Mouse (Mus musculus) MEL (cell line): ENCODE measurements around the gene Limd2. TPM values are rescaled to one million over a fixed set of nuclear protein-coding genes. Genes with fewer than 3 reads are reported as not detected.

Experiments
- DNase-seq: peaks from one replicate; pipeline ENCODE4 v3.0.0; 2011; ENCODE audit warnings: low read depth, low spot score
- H3K27ac ChIP-seq: 2 replicates; pipeline ENCODE4 v1.5.1; 2012; ENCODE audit warnings: low read depth, mild to moderate bottlenecking, control low read depth, low read length, moderate library complexity; ENCODE audit not compliant: control insufficient read depth
- H3K27me3 ChIP-seq, 2 experiments: fragments of 150-350 bp in 1 of 2; sonication (generic) in 1 of 2; 2 replicates each; pipeline ENCODE4 v1.6.1; 2012; ENCODE audit warnings: low read length in 2 of 2, mild to moderate bottlenecking in 2 of 2, improper control_type of control experiment in 1 of 2, moderate library complexity in 1 of 2; ENCODE audit not compliant: insufficient read depth in 2 of 2, control insufficient read depth in 1 of 2
- H3K36me3 ChIP-seq, 2 experiments: 2 replicates each; pipeline ENCODE4 v1.6.1; 2012 to 2014; ENCODE audit warnings: low read length in 2 of 2, improper control_type of control experiment in 1 of 2, inconsistent platforms in 1 of 2, mild to moderate bottlenecking in 1 of 2; ENCODE audit not compliant: insufficient read depth in 2 of 2, control insufficient read depth in 1 of 2
- H3K4me1 ChIP-seq, 2 experiments: fragments of 150-350 bp in 1 of 2; sonication (generic) in 1 of 2; 2 replicates each; pipeline ENCODE4 v1.6.1; 2012; ENCODE audit warnings: low read length in 2 of 2, improper control_type of control experiment in 1 of 2, mild to moderate bottlenecking in 1 of 2; ENCODE audit not compliant: insufficient read depth in 2 of 2, control insufficient read depth in 1 of 2
- H3K4me3 ChIP-seq, 2 experiments: fragments of 150-350 bp in 1 of 2; sonication (generic) in 1 of 2; 2 replicates each; pipeline ENCODE4 v1.5.1; 2012; ENCODE audit warnings: low read depth in 2 of 2, low read length in 2 of 2, mild to moderate bottlenecking in 2 of 2, moderate library complexity in 2 of 2, control low read depth in 1 of 2, improper control_type of control experiment in 1 of 2; ENCODE audit not compliant: control insufficient read depth in 1 of 2, insufficient read depth in 1 of 2
- H3K79me2 ChIP-seq: 2 replicates; pipeline ENCODE4 v1.6.1; 2012; ENCODE audit warnings: mild to moderate bottlenecking, low read length, moderate library complexity; ENCODE audit not compliant: control insufficient read depth, poor library complexity, insufficient read depth
- H3K9ac ChIP-seq: 2 replicates; pipeline ENCODE4 v1.6.1; 2012; ENCODE audit warnings: low read depth, mild to moderate bottlenecking, control low read depth, low read length, moderate library complexity; ENCODE audit not compliant: control insufficient read depth, poor library complexity, severe bottlenecking
- H3K9me3 ChIP-seq: fragments of 150-350 bp; sonication (generic); replicated peaks from 2 replicates; pipeline ENCODE4 v1.6.1; 2012; ENCODE audit warnings: mild to moderate bottlenecking, low read length, improper control_type of control experiment, moderate library complexity; ENCODE audit not compliant: insufficient read depth
- BHLHE40 ChIP-seq: IDR thresholded peaks from 2 replicates; pipeline ENCODE4 v1.6.1; 2012; ENCODE audit warnings: low read depth, mild to moderate bottlenecking, inconsistent platforms, low read length, improper control_type of control experiment, borderline replicate concordance
- CHD1 ChIP-seq: IDR thresholded peaks from 2 replicates; pipeline ENCODE4 v1.6.1; 2012; ENCODE audit warnings: low read depth, mild to moderate bottlenecking, inconsistent platforms, low read length, improper control_type of control experiment
- CHD2 ChIP-seq: IDR thresholded peaks from 2 replicates; pipeline ENCODE4 v1.6.1; 2011; ENCODE audit warnings: low read length, improper control_type of control experiment
- ELF1 ChIP-seq: IDR thresholded peaks from 2 replicates; pipeline ENCODE4 v1.6.1; 2014; ENCODE audit warnings: low read depth, mild to moderate bottlenecking, inconsistent platforms, low read length, improper control_type of control experiment, moderate library complexity
- ETS1 ChIP-seq: IDR thresholded peaks from 2 replicates; pipeline ENCODE4 v1.6.1; 2012; ENCODE audit warnings: low read depth, mild to moderate bottlenecking, inconsistent platforms, low read length, improper control_type of control experiment, moderate library complexity
- GATA1 ChIP-seq: IDR thresholded peaks from 2 replicates; pipeline ENCODE4 v1.6.1; 2011; ENCODE audit warnings: low read depth, low read length, improper control_type of control experiment
- HCFC1 ChIP-seq: IDR thresholded peaks from 2 replicates; pipeline ENCODE4 v1.6.1; 2012; ENCODE audit warnings: low read depth, mild to moderate bottlenecking, inconsistent platforms, low read length, improper control_type of control experiment, moderate library complexity
- JUND ChIP-seq: IDR thresholded peaks from 2 replicates; pipeline ENCODE4 v1.6.1; 2011; ENCODE audit warnings: low read depth, mild to moderate bottlenecking, improper control_type of control experiment, low read length
- KAT2A ChIP-seq: conservative IDR thresholded peaks from 2 replicates; pipeline ENCODE4 v1.6.1; 2012; ENCODE audit warnings: low read depth, low read length, improper control_type of control experiment, inconsistent platforms
- MAFK ChIP-seq: IDR thresholded peaks from 2 replicates; pipeline ENCODE4 v1.6.1; 2011; ENCODE audit warnings: low read depth, mild to moderate bottlenecking, low read length, improper control_type of control experiment, borderline replicate concordance
- MAZ ChIP-seq: IDR thresholded peaks from 2 replicates; pipeline ENCODE4 v1.6.1; 2012; ENCODE audit warnings: low read depth, mild to moderate bottlenecking, inconsistent platforms, low read length, improper control_type of control experiment
- MEF2A ChIP-seq: IDR thresholded peaks from 2 replicates; pipeline ENCODE4 v1.6.1; 2014; ENCODE audit warnings: low read depth, mild to moderate bottlenecking, inconsistent platforms, low read length, improper control_type of control experiment; ENCODE audit not compliant: poor library complexity, insufficient replicate concordance, severe bottlenecking; ENCODE audit errors: extremely low read depth
- MXI1 ChIP-seq: IDR thresholded peaks from 2 replicates; pipeline ENCODE4 v1.6.1; 2011; ENCODE audit warnings: mild to moderate bottlenecking, low read depth, low read length, improper control_type of control experiment
- MYB ChIP-seq: IDR thresholded peaks from 2 replicates; pipeline ENCODE4 v1.6.1; 2011; ENCODE audit warnings: mild to moderate bottlenecking, low read depth, low read length, improper control_type of control experiment
- MYC ChIP-seq: IDR thresholded peaks from 2 replicates; pipeline ENCODE4 v1.6.1; 2011; ENCODE audit warnings: low read depth, mild to moderate bottlenecking, low read length, improper control_type of control experiment, moderate library complexity
- NELFE ChIP-seq: IDR thresholded peaks from 2 replicates; pipeline ENCODE4 v1.6.1; 2011; ENCODE audit warnings: low read depth, low read length, improper control_type of control experiment
- NRF1 ChIP-seq: IDR thresholded peaks from 2 replicates; pipeline ENCODE4 v1.6.1; 2014; ENCODE audit warnings: low read depth, mild to moderate bottlenecking, inconsistent platforms, low read length, improper control_type of control experiment, moderate library complexity; ENCODE audit not compliant: poor library complexity, insufficient read depth, severe bottlenecking
- POLR2AphosphoS2 ChIP-seq: IDR thresholded peaks from 2 replicates; pipeline ENCODE4 v1.6.1; 2011; ENCODE audit warnings: low read length, improper control_type of control experiment
- POLR2AphosphoS5 ChIP-seq: IDR thresholded peaks from 2 replicates; pipeline ENCODE4 v1.6.1; 2012; ENCODE audit warnings: low read depth, borderline replicate concordance, mild to moderate bottlenecking, inconsistent platforms, low read length, moderate library complexity, mixed read lengths
- RAD21 ChIP-seq: IDR thresholded peaks from 2 replicates; pipeline ENCODE4 v1.6.1; 2011; ENCODE audit warnings: mild to moderate bottlenecking, low read depth, low read length, improper control_type of control experiment
- SIN3A ChIP-seq: IDR thresholded peaks from 2 replicates; pipeline ENCODE4 v1.6.1; 2012; ENCODE audit warnings: low read length, improper control_type of control experiment, inconsistent platforms
- TBP ChIP-seq: IDR thresholded peaks from 2 replicates; pipeline ENCODE4 v1.8.0; 2011; ENCODE audit warnings: low read depth, low read length, improper control_type of control experiment
- TCF12 ChIP-seq: IDR thresholded peaks from 2 replicates; pipeline ENCODE4 v1.6.1; 2014; ENCODE audit warnings: low read depth, mild to moderate bottlenecking, inconsistent platforms, low read length, improper control_type of control experiment, moderate library complexity
- UBTF ChIP-seq: IDR thresholded peaks from 2 replicates; pipeline ENCODE4 v1.6.1; 2012; ENCODE audit warnings: low read depth, mild to moderate bottlenecking, inconsistent platforms, low read length, improper control_type of control experiment, moderate library complexity, borderline replicate concordance; ENCODE audit not compliant: insufficient read depth
- ZMIZ1 ChIP-seq: IDR thresholded peaks from 2 replicates; pipeline ENCODE4 v1.6.1; 2012; ENCODE audit warnings: low read depth, mild to moderate bottlenecking, inconsistent platforms, low read length, improper control_type of control experiment, moderate library complexity
- ZNF384 ChIP-seq: IDR thresholded peaks from 2 replicates; pipeline ENCODE4 v1.6.1; 2012; ENCODE audit warnings: low read depth, mild to moderate bottlenecking, inconsistent platforms, low read length, improper control_type of control experiment
- polyA plus RNA-seq, 2 experiments: library from polyadenylated mRNA; stranded (reverse) in 1 of 2; unstranded in 1 of 2; fragments of >175 nt in 1 of 2; fragments of >200 nt in 1 of 2; gene quantifications; 2 replicates each; pipeline versions ENCODE4 v1.2.1 to v1.2.4; 2012; ENCODE audit warnings: low replicate concordance in 2 of 2, low read depth in 1 of 2; ENCODE audit not compliant: insufficient read length in 2 of 2, insufficient read depth in 1 of 2, missing spikeins in 1 of 2
- total RNA-seq: library from RNA; depleted of rRNA; stranded (reverse); fragments of 300-350 nt; gene quantifications from 2 replicates; pipeline ENCODE4 v1.2.3, GENCODE M21; 2012

Gene Limd2
- total and polyA plus RNA-seq, 3 experiments = 58.6 to 201 TPM; not detected in 1

- Histone ChIP-seq H3K4me3 (no peak overlapping the region), H3K27me3 (no peaks in the 10 kb centered on the region), H3K36me3 (no peaks in the 10 kb centered on the region), H3K9me3 (no peaks in the 10 kb centered on the region), H3K27ac (no peak overlapping the region), H3K9ac (no peak overlapping the region), H3K79me2 (no peaks in the 10 kb centered on the region), H3K4me1 (no peaks in the 10 kb centered on the region)
- no peak for DNase-seq
- TF ChIP-seq POLR2AphosphoS5 (no peak), RAD21 (no peak), CHD1 (no peak), GATA1 (no peak), MEF2A (no peak), SIN3A (no peak), NELFE (no peak), MYC (no peak), MAFK (no peak), CHD2 (no peak), MXI1 (no peak), HCFC1 (no peak), ZNF384 (no peak), ELF1 (no peak)
Measured at GRCm38 (mm10) chr11:106151219-106151618, 9.4 kb downstream of the Limd2 start.

- Histone ChIP-seq H3K4me3 (peak overlapping the region; percentile 39 to 49), H3K9me3 (no peaks in the 10 kb centered on the region), H3K27me3 (no peaks in the 10 kb centered on the region), H3K9ac (peak overlapping the region; percentile 75), H3K36me3 (peaks cover 0 to 27% of the 10 kb centered on the region in 2 experiments; a peak in 2 of 4 replicates), H3K27ac (peak overlapping the region; percentile 99), H3K4me1 (peaks cover 13 to 19% of the 10 kb centered on the region in 2 experiments), H3K79me2 (no peaks in the 10 kb centered on the region; the same call in 1 of the 2 replicates)
- peak; percentile 98 for DNase-seq
- TF ChIP-seq NELFE (peak; percentile 53), POLR2AphosphoS2 (peak; percentile 74), ELF1 (peak; percentile 65; the same call in 1 of the 2 replicates), CHD2 (peak; percentile 23; the same call in 1 of the 2 replicates), MXI1 (peak; percentile 76), KAT2A (peak; percentile 25; the same call in 1 of the 2 replicates), SIN3A (peak; percentile 91), MEF2A (no peak), NRF1 (no peak), MYB (peak; percentile 53), MAZ (peak; percentile 73; the same call in 1 of the 2 replicates), ZMIZ1 (peak; percentile 79; the same call in 1 of the 2 replicates), TBP (peak; percentile 89), MYC (peak; percentile 93), BHLHE40 (peak; percentile 59; the same call in 1 of the 2 replicates), POLR2AphosphoS5 (peak; percentile 63; the same call in 1 of the 2 replicates), CHD1 (no peak; the same call in 1 of the 2 replicates), ZNF384 (peak; percentile 87), JUND (0 out of 2 replicates have a peak, but pooled peaks have one; percentile 29), RAD21 (no peak; the same call in 1 of the 2 replicates), UBTF (no peak), ETS1 (peak; percentile 96), TCF12 (peak; percentile 83)
Measured at GRCm38 (mm10) chr11:106134580-106135528, 25.8 kb downstream of the Limd2 start.
